Mouse (Mus musculus): ENCODE data around the gene Nupr1l. TPM values are rescaled to one million over a fixed set of nuclear protein-coding genes. Genes with fewer than 3 reads are reported as not detected.
A peak's percentile ranks its signal among the peaks of the same experiment; 100 is the strongest.
"Not testable (repeated sequence)": the region's sequence is repeated elsewhere in the genome, so short reads cannot be mapped to it uniquely, and the experiment has no call there.

The Nupr1l gene
- total RNA-seq, 2 experiments from 2014 or later, result 1.7 to 3.5 TPM

- DNase-seq (ENCODE audit: extremely low spot score in 1 of 2, low spot score in 1 of 2), result no peak
These were observed 5.7 kb downstream of the Nupr1l start for GRCm38 (mm10) chr5:129914024-129914423.

GRCm38 (mm10) chr5:129915491-129915890, 7.2 kb downstream of the Nupr1l start:
- DNase-seq (ENCODE audit: extremely low spot score in 1 of 2, low spot score in 1 of 2), result not testable (repeated sequence)

- no peak for DNase-seq (ENCODE audit: extremely low spot score in 1 of 2, low spot score in 1 of 2)
These were observed 9.8 kb downstream of the Nupr1l start for GRCm38 (mm10) chr5:129918065-129918651.

- no peak for DNase-seq (ENCODE audit: extremely low spot score in 1 of 2, low spot score in 1 of 2)
These were observed 10.4 kb downstream of the Nupr1l start for GRCm38 (mm10) chr5:129918752-129919151.

- DNase-seq (ENCODE audit: extremely low spot score in 1 of 2, low spot score in 1 of 2), result no peak
These were observed 11.0 kb downstream of the Nupr1l start for GRCm38 (mm10) chr5:129919320-129919719.

- DNase-seq (ENCODE audit: extremely low spot score in 1 of 2, low spot score in 1 of 2), result no peak
These were observed 13.6 kb downstream of the Nupr1l start for GRCm38 (mm10) chr5:129921972-129922371.

- DNase-seq (ENCODE audit: extremely low spot score in 1 of 2, low spot score in 1 of 2), result no peak
These were observed 16.6 kb downstream of the Nupr1l start for GRCm38 (mm10) chr5:129924820-129925452.

GRCm38 (mm10) chr5:129925933-129926332, 17.6 kb downstream of the Nupr1l start:
- DNase-seq (ENCODE audit: extremely low spot score in 1 of 2, low spot score in 1 of 2), result no peak

- DNase-seq (ENCODE audit: extremely low spot score in 1 of 2, low spot score in 1 of 2), result no peak
These were observed 21.9 kb downstream of the Nupr1l start for GRCm38 (mm10) chr5:129929924-129930855.

GRCm38 (mm10) chr5:129936941-129937340, 28.6 kb downstream of the Nupr1l start:
- DNase-seq (ENCODE audit: extremely low spot score in 1 of 2, low spot score in 1 of 2), result no peak

- no peak for DNase-seq (ENCODE audit: extremely low spot score in 1 of 2, low spot score in 1 of 2)
These were observed 31.9 kb downstream of the Nupr1l start for GRCm38 (mm10) chr5:129940281-129940680.

- no peak for DNase-seq (ENCODE audit: extremely low spot score in 1 of 2, low spot score in 1 of 2)
These were observed 32.6 kb downstream of the Nupr1l start for GRCm38 (mm10) chr5:129940736-129941494.

GRCm38 (mm10) chr5:129941495-129942045, 33.2 kb downstream of the Nupr1l start, which contains the start of gene Vkorc1l1:
Gene Vkorc1l1, plus strand, starts transcription at chr5:129941970.
- peak; percentile 90 to 91 for DNase-seq (ENCODE audit: extremely low spot score in 1 of 2, low spot score in 1 of 2)

- DNase-seq (ENCODE audit: extremely low spot score in 1 of 2, low spot score in 1 of 2), result peak; percentile 7 to 22
These were observed 34.0 kb downstream of the Nupr1l start for GRCm38 (mm10) chr5:129942073-129942939.

- no peak for DNase-seq (ENCODE audit: extremely low spot score in 1 of 2, low spot score in 1 of 2)
These were observed 35.1 kb downstream of the Nupr1l start for GRCm38 (mm10) chr5:129943402-129943801.

- DNase-seq (ENCODE audit: extremely low spot score in 1 of 2, low spot score in 1 of 2), result no peak
These were observed 39.2 kb downstream of the Nupr1l start for GRCm38 (mm10) chr5:129947528-129948033.

- DNase-seq (ENCODE audit: extremely low spot score in 1 of 2, low spot score in 1 of 2), result no peak
These were observed 43.8 kb downstream of the Nupr1l start for GRCm38 (mm10) chr5:129952143-129952542.

- DNase-seq (ENCODE audit: extremely low spot score in 1 of 2, low spot score in 1 of 2), result no peak
These were observed 46.3 kb downstream of the Nupr1l start for GRCm38 (mm10) chr5:129954473-129955254.

All from layer of hippocampus, postnatal 25 days (tissue).